Mouse (Mus musculus) forelimb bud, embryonic 11.5 days (tissue): ENCODE data around the gene Capn5.

ENCODE experiments used
- DNase-seq: peaks from one replicate; pipeline ENCODE4 v3.0.0-alpha.2; 2012; ENCODE audit warnings: low read depth, low spot score

The Capn5 gene

GRCm38 (mm10) chr7:98109771-98110170 lies 68.3 kb downstream of the Capn5 start:
- no peak for DNase-seq

- no peak for DNase-seq
Observed at GRCm38 (mm10) chr7:98108636-98109430, 69.2 kb downstream of the Capn5 start.

GRCm38 (mm10) chr7:98106272-98106671 lies 71.8 kb downstream of the Capn5 start:
- DNase-seq: no peak

GRCm38 (mm10) chr7:98104481-98105435 lies 73.3 kb downstream of the Capn5 start:
- DNase-seq: no peak

- no peak for DNase-seq
Observed at GRCm38 (mm10) chr7:98103942-98104292, 74.2 kb downstream of the Capn5 start.

- DNase-seq: peak; percentile 73
Observed at GRCm38 (mm10) chr7:98103002-98103941, 74.8 kb downstream of the Capn5 start.

- DNase-seq: no peak
Observed at GRCm38 (mm10) chr7:98102488-98102887, 75.6 kb downstream of the Capn5 start.

GRCm38 (mm10) chr7:98097557-98097956 lies 80.5 kb downstream of the Capn5 start:
- no peak for DNase-seq

GRCm38 (mm10) chr7:98095852-98096251 lies 82.2 kb downstream of the Capn5 start:
- no peak for DNase-seq

- no peak for DNase-seq
Observed at GRCm38 (mm10) chr7:98086346-98086745, 91.7 kb downstream of the Capn5 start.

- DNase-seq: no peak
Observed at GRCm38 (mm10) chr7:98085314-98085713, 92.8 kb downstream of the Capn5 start.

- DNase-seq: no peak
Observed at GRCm38 (mm10) chr7:98084541-98085293, 93.4 kb downstream of the Capn5 start.

GRCm38 (mm10) chr7:98082376-98082775 lies 95.7 kb downstream of the Capn5 start:
- no peak for DNase-seq

GRCm38 (mm10) chr7:98077453-98077852 lies 100.6 kb downstream of the Capn5 start:
- DNase-seq: no peak

- DNase-seq: peak; percentile 83
Observed at GRCm38 (mm10) chr7:98071620-98072019, 106.5 kb downstream of the Capn5 start.
